Mouse (Mus musculus): ENCODE measurements around the gene Nbl1.

- TF ChIP-seq EP300 (optimal IDR thresholded peaks at IDR 0.05) (no peak), CTCF (IDR thresholded peaks at IDR 0.05; ENCODE audit: low read depth) (no peak)
Observed at GRCm38 (mm10) chr4:139068287-139068686, 24.5 kb downstream of the Nbl1 start.
